Mouse (Mus musculus) heart, postnatal 0 days (tissue): ENCODE measurements around the gene Nudt17. TPM values are rescaled to one million over a fixed set of nuclear protein-coding genes. Genes with fewer than 3 reads are reported as not detected.

ENCODE experiments used
- ATAC-seq: fragments of 200-750 bp; cut with Nextera tagmentation; 2 replicates; pipeline ENCODE4 v1.8.0; 2017; ENCODE audit warnings: low read depth, moderate number of reproducible peaks, moderate library complexity; ENCODE audit not compliant: insufficient read depth
- DNase-seq: peaks from one replicate; pipeline ENCODE4 v3.0.0-alpha.2; 2016; ENCODE audit warnings: low spot score
- H3K27ac ChIP-seq: fragments of 300-500 bp; sonication (generic); 2 replicates; pipeline ENCODE4 v1.5.1; 2014; ENCODE audit warnings: low read depth, mild to moderate bottlenecking
- H3K27me3 ChIP-seq: fragments of 300-500 bp; sonication (generic); 2 replicates; pipeline ENCODE4 v1.6.1; 2014; ENCODE audit warnings: low read length, mixed read lengths; ENCODE audit not compliant: control insufficient read depth, insufficient read depth
- H3K36me3 ChIP-seq: fragments of 300-500 bp; sonication (generic); replicated peaks from 2 replicates; pipeline ENCODE4 v1.6.1; 2014; ENCODE audit warnings: low read length, mixed read lengths; ENCODE audit not compliant: control insufficient read depth, insufficient read depth
- H3K4me1 ChIP-seq: fragments of 300-500 bp; sonication (generic); 2 replicates; pipeline ENCODE4 v1.6.1; 2014; ENCODE audit warnings: antibody characterized with exemption; ENCODE audit not compliant: control insufficient read depth, insufficient read depth
- H3K4me2 ChIP-seq: fragments of 300-500 bp; sonication (generic); 2 replicates; pipeline ENCODE4 v1.6.1; 2014; ENCODE audit warnings: low read depth, mild to moderate bottlenecking, low read length, moderate library complexity
- H3K4me3 ChIP-seq: fragments of 300-500 bp; sonication (generic); 2 replicates; pipeline ENCODE4 v1.5.1; 2014; ENCODE audit warnings: low read depth, low read length
- H3K9ac ChIP-seq: fragments of 300-500 bp; sonication (generic); replicated peaks from 2 replicates; pipeline ENCODE4 v1.6.1; 2014; ENCODE audit warnings: low read depth, low read length, mixed read lengths
- H3K9me3 ChIP-seq: fragments of 300-500 bp; sonication (generic); replicated peaks from 2 replicates; pipeline ENCODE4 v1.6.1; 2016; ENCODE audit warnings: low read length; ENCODE audit not compliant: control insufficient read depth
- CTCF ChIP-seq: IDR thresholded peaks from 2 replicates; pipeline ENCODE4 v1.5.1; 2016; ENCODE audit warnings: antibody characterized with exemption, control low read depth, low read depth
- EP300 ChIP-seq: IDR thresholded peaks from 2 replicates; pipeline ENCODE4 v1.6.1; 2016; ENCODE audit warnings: antibody characterized with exemption, low read depth
- WGBS: fragments of 180-500 bp; shearing (Covaris S2); extraction: QIAGEN DNeasy Blood & Tissue Kit; methylation state at CpG from one replicate; pipeline ENCODE4 v1.1.7; 2014; 5-methylcytosine and 5-hydroxymethylcytosine counted together
- polyA plus RNA-seq: library from polyadenylated mRNA; unstranded; fragments of >200 nt; fragmentation: Nextera tagmentation; extraction: Ambion mirVana; gene quantifications from 2 replicates; pipeline ENCODE4 v1.2.1, GENCODE M21; 2015
- total RNA-seq: library from RNA; depleted of rRNA; stranded (reverse); fragments of >200 nt; gene quantifications from 2 replicates; pipeline ENCODE4 v1.2.3, GENCODE M21; 2014; ENCODE audit warnings: low replicate concordance

Gene Nudt17
- total and polyA plus RNA-seq, 2 experiments from 2014 or later: 2.5 to 6.9 TPM

DNA sequence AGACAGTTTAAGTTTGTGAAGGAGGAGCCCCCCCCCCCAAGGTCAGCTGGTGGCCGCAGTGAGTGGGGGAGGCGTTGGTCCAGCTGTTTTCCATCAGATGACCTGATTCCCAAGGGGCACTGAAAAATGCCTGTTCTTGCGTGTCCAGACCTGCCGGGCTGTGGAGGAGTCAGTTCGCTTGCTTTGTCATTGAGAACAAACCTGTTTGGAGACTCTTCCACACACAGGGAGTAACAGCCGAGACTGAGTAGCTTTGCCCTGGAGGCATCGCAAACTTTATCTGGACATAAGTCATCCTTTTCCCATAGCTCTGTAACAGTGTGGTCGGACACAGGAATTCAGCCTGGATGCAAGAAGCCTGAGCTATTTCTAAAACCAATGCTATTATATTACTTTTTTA lies 33.9 kb downstream of the Nudt17 start:
- Histone ChIP-seq H3K9ac (no peak overlapping the region), H3K4me2 (no peak overlapping the region), H3K27ac (no peak overlapping the region), H3K27me3 (peaks cover 8% of the 10 kb centered on the region; the same call in 1 of the 2 replicates), H3K4me3 (no peak overlapping the region), H3K9me3 (no peaks in the 10 kb centered on the region), H3K4me1 (no peaks in the 10 kb centered on the region), H3K36me3 (no peaks in the 10 kb centered on the region)
- DNase-seq: no peak
- WGBS: 57% methylated on average over 8 of the region's 8 CpGs
- no peak for ATAC-seq
- no peak for TF ChIP-seq CTCF
- TF ChIP-seq EP300: no peak

DNA sequence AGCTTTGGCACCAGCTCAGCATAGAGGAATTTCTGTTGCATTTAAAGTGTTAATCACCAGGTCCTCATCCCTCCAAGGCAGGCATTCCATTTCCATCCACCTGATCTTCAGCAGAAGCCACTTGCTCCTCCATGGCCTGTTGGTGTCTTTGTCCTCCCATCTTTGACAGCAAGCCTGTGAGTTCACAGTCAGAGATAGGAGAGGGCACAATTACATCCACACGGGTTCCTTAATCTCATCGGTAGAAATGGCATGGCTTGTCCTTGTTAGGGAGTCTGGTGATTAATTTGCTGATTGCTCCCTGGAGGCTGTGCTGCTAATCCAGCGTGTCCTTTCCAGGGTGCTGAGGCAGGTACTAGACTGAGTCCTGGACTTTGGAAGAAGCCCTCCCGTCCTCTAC lies 34.8 kb downstream of the Nudt17 start:
- H3K4me1 ChIP-seq: no peaks in the 10 kb centered on the region
- H3K9me3 ChIP-seq: no peaks in the 10 kb centered on the region
- no peak overlapping the region for H3K4me2 ChIP-seq
- no peaks in the 10 kb centered on the region for H3K36me3 ChIP-seq
- no peak for ATAC-seq
- H3K27me3 ChIP-seq: 0 out of 2 replicates have a peak, but pooled peaks cover 8% of the 10 kb centered on the region
- H3K4me3 ChIP-seq: no peak overlapping the region
- 56% methylated on average over 4 of the region's 4 CpGs for WGBS
- TF ChIP-seq EP300: no peak
- no peak for TF ChIP-seq CTCF
- DNase-seq: no peak
- no peak overlapping the region for H3K27ac ChIP-seq
- no peak overlapping the region for H3K9ac ChIP-seq

DNA sequence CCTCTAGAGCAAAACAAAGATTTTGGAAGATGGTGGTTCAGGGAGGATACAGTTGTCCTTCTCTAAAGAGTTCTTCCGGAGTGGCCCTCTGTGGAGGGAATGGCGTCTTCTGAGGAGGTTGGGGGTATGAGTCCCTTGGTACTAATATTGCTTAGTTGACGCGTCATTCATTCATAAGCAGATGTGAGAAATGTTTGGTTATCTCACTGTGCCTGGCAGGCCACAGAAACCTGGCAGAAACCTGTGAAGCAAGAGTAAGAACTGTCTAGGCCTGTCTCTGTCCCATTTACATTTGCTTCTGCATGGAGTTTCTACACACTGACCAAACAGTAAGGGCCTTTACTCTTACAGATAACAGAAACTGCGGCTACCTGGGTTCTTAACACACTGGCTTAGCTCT lies 36.8 kb downstream of the Nudt17 start:
- Histone ChIP-seq H3K27me3 (0 out of 2 replicates have a peak, but pooled peaks cover 8% of the 10 kb centered on the region), H3K27ac (no peak overlapping the region), H3K36me3 (no peaks in the 10 kb centered on the region), H3K4me3 (no peak overlapping the region), H3K9me3 (no peaks in the 10 kb centered on the region), H3K4me1 (no peaks in the 10 kb centered on the region), H3K4me2 (no peak overlapping the region), H3K9ac (no peak overlapping the region)
- WGBS: 92% methylated on average over 5 of the region's 5 CpGs
- TF ChIP-seq CTCF: no peak
- TF ChIP-seq EP300: no peak
- ATAC-seq (no peak), DNase-seq (no peak)

DNA sequence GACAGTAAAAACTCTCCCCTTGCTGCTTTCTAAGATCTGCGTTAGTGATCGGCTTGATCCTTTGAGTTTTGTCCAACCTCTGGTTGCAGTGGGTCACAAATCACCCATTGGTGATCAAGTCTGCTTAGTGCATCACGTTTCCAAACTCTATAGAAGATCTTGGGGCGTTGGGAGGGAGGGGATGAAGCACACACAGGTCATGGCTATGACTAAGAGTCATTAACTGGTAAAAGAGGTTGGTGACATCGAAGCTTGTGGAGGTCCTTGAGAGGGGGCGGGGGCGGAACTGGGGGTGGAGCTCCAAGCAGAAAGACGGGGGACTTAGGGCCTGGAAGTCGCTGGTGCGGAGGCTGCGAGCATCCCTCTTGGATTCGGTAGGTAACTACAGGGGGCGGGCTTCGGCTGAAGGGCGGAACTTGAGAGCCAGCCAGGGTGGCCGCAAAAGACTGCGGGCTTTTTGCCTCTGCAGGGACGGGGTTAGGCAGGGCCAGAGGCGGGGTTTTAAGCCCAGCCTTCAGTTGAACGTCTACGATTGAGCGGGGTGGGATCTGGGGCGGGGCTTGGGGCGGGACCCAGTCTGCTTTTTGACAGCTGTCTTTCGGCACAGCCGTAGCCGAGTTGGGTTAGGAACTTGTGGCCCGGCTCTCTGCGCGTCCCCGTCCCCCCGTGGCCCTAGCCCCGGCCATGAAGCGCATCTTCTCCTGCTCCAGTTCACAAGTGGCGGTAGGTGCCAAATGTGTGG lies 38.5 kb downstream of the Nudt17 start, which contains the start of gene Ankrd35:
Gene Ankrd35 (plus strand): TSS at position 405 of the 742 bp plus-strand sequence.
- peak within 1 kb of the TSS; percentile 51 for H3K4me3 ChIP-seq
- H3K4me2 ChIP-seq: peak within 1 kb of the TSS; percentile 76
- 0 out of 2 replicates have a peak within 1 kb of the TSS, but pooled peaks have one; percentile 12 for H3K9ac ChIP-seq
- H3K9me3 ChIP-seq: no peaks in the 10 kb centered on the region
- no peak within 1 kb of the TSS for H3K27ac ChIP-seq
- peak; percentile 97 for ATAC-seq
- peak; percentile 86 for DNase-seq
- H3K4me1 ChIP-seq: no peaks in the 10 kb centered on the region
- TF ChIP-seq CTCF: peak; percentile 29
- TF ChIP-seq EP300: no peak
- 0 out of 2 replicates have a peak, but pooled peaks cover 8% of the 10 kb centered on the region for H3K27me3 ChIP-seq
- 6% methylated on average over 35 of the region's 35 CpGs for WGBS
- H3K36me3 ChIP-seq: no peaks in the 10 kb centered on the region

DNA sequence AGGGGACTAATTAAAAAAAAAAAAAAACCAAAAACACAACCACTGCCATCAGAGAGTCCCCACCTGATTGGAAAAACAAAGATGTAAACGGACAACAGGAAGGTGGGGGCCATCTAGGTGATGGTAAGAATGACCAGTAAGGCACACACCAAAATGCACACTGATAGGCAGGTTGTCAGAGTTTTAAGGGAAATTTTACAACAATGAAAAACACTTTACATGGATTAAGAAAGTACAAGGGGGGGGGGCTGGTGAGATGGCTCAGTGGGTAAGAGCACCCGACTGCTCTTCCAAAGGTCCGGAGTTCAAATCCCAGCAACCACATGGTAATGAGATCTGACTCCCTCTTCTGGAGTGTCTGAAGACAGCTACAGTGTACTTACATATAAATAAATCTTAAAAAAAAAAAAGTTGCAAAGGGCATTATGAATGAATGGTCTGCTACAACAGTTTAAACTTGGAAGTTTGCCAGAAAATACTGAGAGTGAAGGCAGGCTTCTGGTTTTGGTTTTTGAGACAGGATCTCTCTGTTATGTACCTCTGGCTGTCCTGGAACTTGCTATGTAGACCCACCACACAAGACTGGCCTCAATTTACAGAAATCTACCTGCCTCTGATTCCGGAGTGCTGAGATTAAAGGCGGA lies 39.8 kb downstream of the Nudt17 start:
- H3K4me2 ChIP-seq: no peak overlapping the region
- no peak overlapping the region for H3K9ac ChIP-seq
- no peaks in the 10 kb centered on the region for H3K9me3 ChIP-seq
- no peak overlapping the region for H3K4me3 ChIP-seq
- no peak overlapping the region for H3K27ac ChIP-seq
- DNase-seq (no peak), ATAC-seq (no peak)
- no peaks in the 10 kb centered on the region for H3K36me3 ChIP-seq
- no peaks in the 10 kb centered on the region for H3K4me1 ChIP-seq
- TF ChIP-seq EP300 (no peak), CTCF (no peak)
- WGBS: 91% methylated on average over 5 of the region's 5 CpGs
- 0 out of 2 replicates have a peak, but pooled peaks cover 8% of the 10 kb centered on the region for H3K27me3 ChIP-seq
